Mouse (Mus musculus): ENCODE measurements around the gene Stard13. TPM values are rescaled to one million over a fixed set of nuclear protein-coding genes. Genes with fewer than 3 reads are reported as not detected.

The Stard13 gene
- polyA plus RNA-seq, 1 experiment from 2014 or later = 8.5 TPM

GRCm38 (mm10) chr5:151018959-151019358, 214.7 kb downstream of the Stard13 start:
- H3K4me2 ChIP-seq = no peak overlapping the region
- no peak for ATAC-seq (ENCODE audit: low read depth)
- 54% methylated on average over 5 of the region's 5 CpGs for WGBS
- no peaks in the 10 kb centered on the region for H3K27me3 ChIP-seq
- H3K9me3 ChIP-seq = no peaks in the 10 kb centered on the region; the same call in 1 of the 2 replicates
- no peak overlapping the region for H3K4me3 ChIP-seq
- H3K27ac ChIP-seq (replicated peaks) = no peak overlapping the region
- no peak overlapping the region for H3K9ac ChIP-seq
- peaks cover 30% of the 10 kb centered on the region for H3K4me1 ChIP-seq (replicated peaks)
- no peaks in the 10 kb centered on the region for H3K36me3 ChIP-seq

- Histone ChIP-seq H3K9ac (no peak overlapping the region), H3K9me3 (no peaks in the 10 kb centered on the region; the same call in 1 of the 2 replicates), H3K27ac (replicated peaks) (no peak overlapping the region), H3K4me2 (no peak overlapping the region), H3K36me3 (no peaks in the 10 kb centered on the region), H3K4me3 (no peak overlapping the region), H3K27me3 (no peaks in the 10 kb centered on the region), H3K4me1 (replicated peaks) (peaks cover 25% of the 10 kb centered on the region)
- 86% methylated on average over 5 of the region's 5 CpGs for WGBS
- no peak for ATAC-seq (ENCODE audit: low read depth)
Measured at GRCm38 (mm10) chr5:151018450-151018849, 215.2 kb downstream of the Stard13 start.

- Histone ChIP-seq H3K4me3 (no peak overlapping the region), H3K9ac (no peak overlapping the region), H3K27me3 (no peaks in the 10 kb centered on the region), H3K4me1 (replicated peaks) (no peaks in the 10 kb centered on the region), H3K36me3 (no peaks in the 10 kb centered on the region), H3K4me2 (no peak overlapping the region), H3K27ac (replicated peaks) (no peak overlapping the region), H3K9me3 (no peaks in the 10 kb centered on the region)
- ATAC-seq (ENCODE audit: low read depth) = no peak
- WGBS = 89% methylated on average over 1 of the region's 1 CpGs
Measured at GRCm38 (mm10) chr5:151004216-151004755, 229.3 kb downstream of the Stard13 start.

DNA sequence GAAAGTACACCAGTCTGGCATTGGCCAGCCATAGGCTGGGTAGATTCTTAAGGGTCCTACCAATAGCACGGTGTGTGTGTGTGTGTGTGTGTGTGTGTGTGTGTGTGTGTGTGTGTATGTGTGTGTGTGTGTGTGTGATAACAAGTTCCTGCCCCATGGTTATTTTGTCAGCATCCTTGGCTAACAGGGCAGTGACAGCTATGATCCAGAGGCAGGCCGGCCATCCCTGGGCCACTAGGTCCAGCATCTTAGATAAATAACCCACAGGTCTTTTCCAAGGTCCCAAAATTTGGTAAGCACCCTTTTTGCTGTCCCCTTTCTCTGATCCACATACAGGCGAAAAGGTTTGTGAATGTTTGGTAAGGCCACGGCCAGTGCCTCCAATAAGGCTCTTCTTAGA, 231.6 kb downstream of the Stard13 start:
- H3K9ac ChIP-seq = no peak overlapping the region
- no peaks in the 10 kb centered on the region for H3K36me3 ChIP-seq
- no peak for ATAC-seq (ENCODE audit: low read depth)
- H3K4me3 ChIP-seq = no peak overlapping the region
- 95% methylated on average over 4 of the region's 4 CpGs for WGBS
- no peak overlapping the region for H3K4me2 ChIP-seq
- no peaks in the 10 kb centered on the region for H3K4me1 ChIP-seq (replicated peaks)
- no peaks in the 10 kb centered on the region for H3K27me3 ChIP-seq
- H3K9me3 ChIP-seq = no peaks in the 10 kb centered on the region
- no peak overlapping the region for H3K27ac ChIP-seq (replicated peaks)

DNA sequence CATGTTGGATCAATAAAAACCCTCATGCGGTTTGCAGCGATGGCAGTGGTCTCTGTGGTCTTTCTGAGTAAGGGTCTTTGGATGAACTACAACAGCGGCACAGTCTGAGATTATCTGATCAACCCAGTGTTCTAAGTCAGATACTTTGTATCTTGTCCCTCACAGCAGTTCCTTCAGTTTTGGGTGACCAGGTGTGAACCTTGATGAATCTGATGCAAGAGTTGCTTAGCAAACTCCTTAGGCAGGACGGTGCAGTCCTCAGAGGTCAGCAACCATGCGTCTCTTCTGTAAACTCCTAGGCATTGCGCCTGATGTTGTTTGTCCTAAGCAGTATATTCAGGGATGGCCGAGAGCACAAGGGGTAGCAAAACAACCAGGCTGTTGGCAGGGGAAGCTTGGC, 232.5 kb downstream of the Stard13 start:
- Histone ChIP-seq H3K36me3 (no peaks in the 10 kb centered on the region), H3K9me3 (no peaks in the 10 kb centered on the region), H3K4me1 (replicated peaks) (no peaks in the 10 kb centered on the region), H3K27ac (replicated peaks) (no peak overlapping the region), H3K27me3 (no peaks in the 10 kb centered on the region), H3K4me3 (no peak overlapping the region), H3K4me2 (no peak overlapping the region), H3K9ac (no peak overlapping the region)
- WGBS = 94% methylated on average over 7 of the region's 7 CpGs
- ATAC-seq (ENCODE audit: low read depth) = no peak

GRCm38 (mm10) chr5:150996586-150996985, 237.1 kb downstream of the Stard13 start:
- Histone ChIP-seq H3K9me3 (no peaks in the 10 kb centered on the region), H3K36me3 (no peaks in the 10 kb centered on the region), H3K27me3 (no peaks in the 10 kb centered on the region), H3K9ac (no peak overlapping the region), H3K4me2 (no peak overlapping the region), H3K27ac (replicated peaks) (no peak overlapping the region), H3K4me1 (replicated peaks) (no peaks in the 10 kb centered on the region), H3K4me3 (no peak overlapping the region)
- WGBS = 81% methylated on average over 2 of the region's 2 CpGs
- ATAC-seq (ENCODE audit: low read depth) = no peak

DNA sequence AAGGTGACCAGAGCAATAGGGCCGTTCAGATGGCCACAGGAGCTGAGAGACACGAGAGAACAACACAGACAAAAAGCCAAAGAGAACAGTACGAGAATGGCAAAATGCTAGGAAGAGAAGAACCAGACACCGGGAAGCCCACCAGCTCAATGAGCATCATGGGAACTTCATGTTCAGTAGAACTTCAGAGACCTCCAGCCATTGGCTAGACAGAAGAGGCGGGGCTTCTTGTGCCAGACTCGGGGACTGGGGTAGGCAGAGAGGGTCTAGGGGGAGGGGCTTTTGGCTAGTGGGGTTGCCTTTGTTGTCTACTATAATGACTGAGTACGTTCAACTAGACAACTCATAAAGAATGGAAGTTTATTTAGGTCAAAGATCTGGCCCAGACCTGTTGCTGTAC, 239.5 kb downstream of the Stard13 start:
- H3K9ac ChIP-seq = no peak overlapping the region
- H3K36me3 ChIP-seq = no peaks in the 10 kb centered on the region
- ATAC-seq (ENCODE audit: low read depth) = no peak
- no peak overlapping the region for H3K4me2 ChIP-seq
- no peaks in the 10 kb centered on the region for H3K27me3 ChIP-seq
- H3K27ac ChIP-seq (replicated peaks) = no peak overlapping the region
- H3K9me3 ChIP-seq = no peaks in the 10 kb centered on the region
- 93% methylated on average over 7 of the region's 7 CpGs for WGBS
- no peak overlapping the region for H3K4me3 ChIP-seq
- H3K4me1 ChIP-seq (replicated peaks) = no peaks in the 10 kb centered on the region

Other genes starting within 250 kb of the Stard13 start
- gene Gm42906, start 194.3 kb upstream of the Stard13 start, polyA plus RNA-seq (2015; fragmentation: Nextera tagmentation; extraction: Ambion mirVana) = not detected in 2 replicates

Data from neural tube, embryonic 13.5 days (tissue).